Mouse (Mus musculus) heart, adult 2 months (tissue): Measurements from ENCODE around the gene Ehmt2.

Experiments
- CTCF ChIP-seq: fragments of 200-600 bp; IDR thresholded peaks from 2 replicates; pipeline ENCODE4 v1.8.1; 2022; ENCODE audit warnings: antibody characterized with exemption, mild to moderate bottlenecking, moderate library complexity
- EP300 ChIP-seq: fragments of 200-500 bp; IDR thresholded peaks from 2 replicates; pipeline ENCODE4 v1.6.1; 2011; ENCODE audit warnings: low read depth, low read length, control low read depth; ENCODE audit not compliant: insufficient read depth
- POLR2A ChIP-seq: fragments of 200-500 bp; IDR thresholded peaks from 2 replicates; pipeline ENCODE4 v1.6.1; 2011; ENCODE audit warnings: mild to moderate bottlenecking, low read depth, low read length, control low read depth; ENCODE audit not compliant: insufficient read depth

DNA sequence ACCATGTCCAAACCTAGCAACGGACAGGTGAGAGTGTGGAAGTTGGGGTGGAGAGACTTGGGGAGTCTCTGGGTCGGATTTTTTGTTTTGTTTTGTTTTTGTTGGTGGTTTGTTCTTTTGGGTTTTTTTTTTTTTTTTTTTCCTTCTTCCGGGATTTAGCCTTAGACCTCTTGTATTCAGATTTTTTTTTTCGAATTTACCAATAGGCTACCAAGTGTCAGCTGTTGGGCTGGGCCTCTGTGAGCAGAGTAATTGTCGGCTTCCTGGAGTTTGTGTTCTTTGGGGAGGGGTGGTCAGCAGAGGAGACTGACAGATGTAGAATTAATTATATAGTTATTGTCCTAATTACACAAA lies 1.6 kb downstream of the Ehmt2 start:
- TF ChIP-seq EP300 (no peak), POLR2A (no peak), CTCF (no peak)
